Mouse (Mus musculus) frontal cortex, adult (tissue): Measurements from ENCODE around the gene Golga7b.

Experiments
- ATAC-seq: cut with Nextera tagmentation; 2 replicates; pipeline ENCODE4 v1.9.2; 2017; ENCODE audit warnings: mild to moderate bottlenecking, moderate library complexity, mixed read lengths; ENCODE audit not compliant: low TSS enrichment

Gene Golga7b

DNA sequence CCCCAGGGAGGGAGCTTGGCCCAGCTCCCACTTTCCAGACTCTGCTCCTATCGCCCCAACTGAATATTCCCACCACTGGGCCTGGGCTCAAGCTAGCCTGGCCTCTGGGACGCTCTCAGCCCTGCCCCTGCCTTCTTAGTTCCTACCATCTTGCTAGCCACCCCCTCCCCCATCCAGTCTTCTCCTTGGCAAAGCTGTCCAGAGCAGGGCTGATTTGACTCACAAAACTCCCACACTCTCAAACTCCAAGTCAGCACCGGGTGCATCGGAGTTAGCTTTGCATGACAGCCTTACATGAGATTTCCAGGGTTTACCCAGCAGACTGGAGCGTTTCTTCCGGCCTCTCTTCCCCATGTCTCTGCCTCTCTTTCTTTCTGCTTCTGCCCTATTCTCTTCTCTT lies 45.8 kb downstream of the Golga7b start:
- ATAC-seq, result peak; percentile 41

- ATAC-seq, result no peak
Measured at GRCm38 (mm10) chr19:42303210-42303813, 55.9 kb downstream of the Golga7b start.

DNA sequence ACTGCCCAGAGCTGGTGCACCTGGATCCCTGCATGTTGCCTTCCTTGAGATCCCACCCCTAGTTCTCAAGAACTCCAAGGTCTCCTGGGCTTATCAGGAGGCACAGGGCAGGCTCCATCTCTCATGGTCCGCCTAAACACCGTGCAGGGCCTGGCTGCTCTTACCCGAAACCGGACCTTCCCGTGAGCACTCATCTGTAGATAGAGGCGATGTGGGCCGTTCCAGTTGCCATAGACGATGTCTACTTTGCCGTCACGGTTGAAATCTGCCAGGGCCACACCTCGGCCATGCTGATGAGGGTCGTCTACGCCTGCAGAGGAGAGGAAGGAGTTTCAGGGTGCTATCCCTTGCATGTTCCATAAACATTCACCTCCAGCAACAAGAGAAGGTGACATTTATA lies 57.1 kb downstream of the Golga7b start:
- no peak for ATAC-seq

- ATAC-seq, result no peak
Measured at GRCm38 (mm10) chr19:42305746-42306145, 58.4 kb downstream of the Golga7b start.

DNA sequence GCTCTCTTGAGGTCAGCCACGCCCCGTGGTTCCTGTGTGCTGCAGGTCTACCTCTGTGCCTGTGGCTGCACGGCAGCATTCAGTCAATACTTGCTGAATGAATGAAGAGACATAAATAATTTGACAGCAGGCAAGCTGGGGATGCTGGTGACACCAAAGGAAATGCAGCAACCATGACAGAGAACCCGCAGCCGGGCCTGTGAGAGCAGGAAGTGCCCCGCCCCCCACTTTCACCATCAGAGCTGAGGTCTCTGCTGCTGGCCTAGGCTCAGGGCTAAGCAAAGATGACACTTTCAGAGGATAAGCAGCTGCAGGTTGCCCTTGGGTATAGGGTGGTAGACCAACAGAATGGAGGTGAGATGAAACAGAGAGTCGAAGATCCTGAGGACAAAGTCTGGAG lies 58.8 kb downstream of the Golga7b start:
- ATAC-seq, result no peak

DNA sequence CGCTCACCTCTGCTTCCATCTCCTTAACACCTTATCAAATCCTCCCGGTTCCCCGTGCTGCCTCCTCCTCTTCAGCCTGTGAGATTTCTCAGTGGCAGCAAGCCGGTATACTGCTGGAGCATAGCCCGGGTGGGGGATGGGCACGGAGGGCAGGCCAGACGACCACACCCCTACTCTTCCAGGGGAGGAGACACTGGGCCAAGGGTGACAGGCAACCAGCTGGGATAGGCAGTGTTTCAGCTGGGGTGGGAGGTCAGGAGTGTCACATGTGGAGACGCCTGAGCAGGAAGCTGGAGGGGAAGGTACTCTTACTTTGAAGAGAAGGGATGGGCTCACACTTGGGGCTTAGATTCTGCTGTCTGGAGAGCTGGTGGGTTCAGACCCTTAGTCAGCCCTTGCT lies 59.6 kb downstream of the Golga7b start:
- no peak for ATAC-seq

DNA sequence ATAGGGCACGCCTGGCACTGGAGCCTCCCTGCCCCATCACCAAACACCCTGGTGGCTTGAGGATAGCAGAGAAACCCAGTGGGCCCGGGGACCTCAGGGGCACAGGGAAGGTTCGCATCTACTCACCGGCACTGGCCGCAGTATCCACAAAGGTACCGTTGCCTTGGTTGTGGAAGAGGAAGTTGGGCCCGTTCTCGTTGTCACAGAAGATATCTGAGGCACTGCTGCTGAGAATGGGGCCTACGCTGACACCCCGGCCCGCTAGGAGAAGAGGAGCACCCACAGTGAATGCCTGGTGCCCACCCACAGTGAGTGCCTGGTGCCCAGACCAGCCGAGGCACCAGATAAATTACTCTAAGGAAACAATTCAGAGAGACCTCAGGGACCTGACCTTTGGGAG lies 61.6 kb downstream of the Golga7b start:
- ATAC-seq, result no peak

DNA sequence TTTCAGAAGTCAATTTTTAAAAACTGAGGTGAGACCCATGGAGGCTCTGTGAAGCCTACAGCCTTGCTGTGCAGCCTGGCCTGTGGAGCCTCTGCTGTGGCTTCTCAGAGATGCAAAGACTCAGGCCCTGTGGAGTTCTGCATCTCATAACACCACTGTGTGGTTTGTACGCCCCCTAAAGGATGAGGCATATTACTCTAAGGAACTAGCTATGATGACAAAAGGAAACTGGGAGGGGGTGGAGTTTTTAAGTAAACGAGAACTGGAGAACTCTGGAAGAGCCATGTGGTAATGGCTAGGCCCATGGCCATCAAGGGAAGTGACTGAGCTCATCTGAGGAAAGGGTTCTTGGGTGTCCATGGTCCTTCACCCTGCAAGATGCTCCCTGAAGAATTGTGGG lies 64.0 kb downstream of the Golga7b start:
- peak; percentile 58 for ATAC-seq

- ATAC-seq, result no peak
Measured at GRCm38 (mm10) chr19:42312191-42312590, 64.8 kb downstream of the Golga7b start.

DNA sequence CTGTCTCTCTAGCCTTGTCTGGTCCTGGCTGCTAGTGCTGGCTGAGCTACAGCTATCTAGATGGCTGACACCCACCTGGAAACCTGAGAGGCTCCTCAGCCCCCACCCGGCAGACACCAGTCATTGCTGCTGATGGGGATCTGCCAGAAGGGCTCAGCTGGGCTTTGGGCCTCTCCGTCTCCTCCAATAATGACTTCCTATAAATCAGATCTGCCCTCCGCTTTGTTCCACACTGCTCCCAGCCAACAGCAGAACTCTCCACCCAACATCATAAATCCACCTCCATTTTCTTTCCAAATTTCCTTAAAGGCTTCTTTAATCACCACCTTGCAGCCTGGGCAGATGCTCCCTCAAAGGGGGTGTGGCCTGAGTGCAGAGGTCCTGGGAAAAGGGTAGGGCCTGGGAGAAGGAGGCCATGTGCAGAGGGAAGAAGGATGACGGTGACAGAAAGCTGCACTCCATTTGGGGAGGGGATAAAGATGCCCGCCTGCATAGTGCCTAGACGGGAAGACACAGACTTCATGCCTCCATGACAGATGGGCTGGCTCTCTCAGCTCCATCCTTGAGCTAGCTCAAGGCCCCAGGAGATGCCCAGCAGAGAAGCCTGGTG lies 67.8 kb downstream of the Golga7b start:
- no peak for ATAC-seq

GRCm38 (mm10) chr19:42315914-42316313 lies 68.5 kb downstream of the Golga7b start:
- ATAC-seq, result peak; percentile 75

- no peak for ATAC-seq
Measured at GRCm38 (mm10) chr19:42316525-42316924, 69.2 kb downstream of the Golga7b start.

GRCm38 (mm10) chr19:42316998-42317397 lies 69.6 kb downstream of the Golga7b start:
- peak; percentile 39 for ATAC-seq

DNA sequence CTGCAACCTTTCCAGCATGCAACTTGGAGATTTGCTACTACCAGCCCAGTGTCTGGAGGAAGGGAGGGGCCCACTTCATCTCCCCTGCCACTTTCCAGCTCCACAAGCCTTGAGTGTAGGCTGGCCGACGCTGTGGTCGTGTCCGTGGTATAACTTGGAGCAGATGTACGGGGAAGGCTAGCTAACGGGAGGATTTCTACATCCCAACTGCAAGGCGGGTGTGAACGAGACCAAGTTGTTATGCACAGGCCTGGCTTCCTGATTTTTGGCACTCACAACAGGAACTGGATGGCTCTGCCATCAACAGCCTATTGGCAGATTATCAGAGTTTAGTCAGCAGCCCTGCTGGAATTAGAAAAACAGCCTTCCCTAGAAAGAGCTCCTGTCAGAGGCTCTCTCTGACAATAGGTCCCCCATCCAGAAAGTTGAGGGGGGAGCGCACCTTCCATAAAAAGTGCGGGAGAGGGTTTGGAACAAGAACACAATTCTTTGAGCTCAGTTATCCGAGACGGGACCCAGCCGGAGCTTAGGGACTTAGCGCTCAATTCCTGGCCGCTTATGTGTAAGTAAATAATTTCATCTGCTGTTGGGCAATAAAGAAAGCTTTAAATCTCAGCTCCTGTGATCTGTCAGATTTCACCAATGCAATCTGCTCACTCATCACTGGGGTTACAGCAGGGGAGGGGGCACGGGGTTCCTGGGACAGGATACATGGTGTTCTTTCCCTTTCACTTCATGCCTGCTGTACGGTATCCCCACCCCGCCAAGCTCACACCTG lies 70.5 kb downstream of the Golga7b start:
- peak; percentile 71 for ATAC-seq
